Mouse (Mus musculus) megakaryocyte, embryonic 14.5 days (primary cell): ENCODE results near the gene Vmn1r183. TPM values are rescaled to one million over a fixed set of nuclear protein-coding genes. Genes with fewer than 3 reads are reported as not detected.

Experiments used
- H3K27me3 ChIP-seq: replicated peaks from 2 replicates; pipeline ENCODE3; 2012; ENCODE audit warnings: inconsistent platforms
- H3K36me3 ChIP-seq: replicated peaks from 2 replicates; pipeline ENCODE3; 2012; ENCODE audit warnings: low read length, inconsistent platforms, mixed read lengths
- H3K4me1 ChIP-seq: 2 replicates; pipeline ENCODE4 v1.6.1; 2012; ENCODE audit warnings: inconsistent platforms
- H3K4me3 ChIP-seq: replicated peaks from 2 replicates; pipeline ENCODE3; 2012; ENCODE audit warnings: moderate library complexity, mild to moderate bottlenecking, inconsistent platforms
- H3K9me3 ChIP-seq: 2 replicates; pipeline ENCODE4 v1.6.1; 2012; ENCODE audit warnings: inconsistent platforms
- FLI1 ChIP-seq: IDR thresholded peaks from 2 replicates; pipeline ENCODE4 v1.6.1; 2012; ENCODE audit warnings: low read length, inconsistent platforms, mixed read lengths
- GATA1 ChIP-seq: IDR thresholded peaks from 3 replicates; pipeline ENCODE4 v1.6.1; 2012; ENCODE audit warnings: mixed read lengths, low read length, inconsistent platforms, borderline replicate concordance
- polyA plus RNA-seq: library from polyadenylated mRNA; stranded (reverse); fragments of >175 nt; gene quantifications from 2 replicates; pipeline ENCODE4 v1.2.3, GENCODE M21; 2012; ENCODE audit warnings: low replicate concordance; ENCODE audit not compliant: insufficient read depth

Gene Vmn1r183
- polyA plus RNA-seq, 1 experiment, result not detected

DNA sequence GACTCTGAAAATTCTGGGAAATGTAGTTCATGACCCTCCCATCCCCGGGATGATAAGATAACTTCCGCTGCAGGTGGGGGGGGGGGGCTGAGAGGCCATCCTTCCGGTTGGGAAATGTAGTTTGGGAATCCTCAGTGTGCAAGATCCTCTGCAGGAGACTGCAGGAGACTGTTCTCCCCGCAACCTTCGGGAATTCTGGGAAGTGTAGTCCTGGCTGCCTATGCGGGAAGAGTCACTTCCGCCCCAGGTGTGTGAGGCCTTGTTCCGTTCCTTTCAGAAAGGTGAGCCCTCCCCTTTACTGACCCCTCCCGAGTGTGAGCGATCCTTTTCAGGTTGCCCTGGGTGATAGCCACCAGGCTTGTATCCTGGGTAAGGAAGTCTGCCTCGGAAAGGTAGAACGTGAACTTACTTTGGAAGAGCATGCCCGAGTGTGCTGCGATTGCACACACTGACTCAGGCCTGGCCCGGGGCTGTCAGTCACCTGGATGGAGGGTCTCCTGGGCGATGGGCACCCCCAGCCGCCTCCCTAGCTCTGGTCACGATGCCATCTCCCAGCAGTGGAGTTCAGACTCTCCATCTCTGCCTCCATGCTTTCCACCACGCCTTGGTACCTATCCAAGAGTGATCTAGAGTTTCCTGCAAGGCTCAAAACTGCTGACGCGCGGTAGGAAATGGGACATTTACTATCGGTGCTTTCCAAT lies 59.3 kb downstream of the Vmn1r183 start, which contains the start of gene Zfp112:
Gene Zfp112 (plus strand): TSS at position 159 of the 701 bp plus-strand sequence.
- H3K4me1 ChIP-seq, result no peaks in the 10 kb centered on the region
- H3K9me3 ChIP-seq, result peaks cover 60% of the 10 kb centered on the region
- TF ChIP-seq GATA1 (no peak), FLI1 (no peak)
- H3K27me3 ChIP-seq, result no peaks in the 10 kb centered on the region
- no peak within 1 kb of the TSS for H3K4me3 ChIP-seq
- H3K36me3 ChIP-seq, result peaks cover 39% of the 10 kb centered on the region

DNA sequence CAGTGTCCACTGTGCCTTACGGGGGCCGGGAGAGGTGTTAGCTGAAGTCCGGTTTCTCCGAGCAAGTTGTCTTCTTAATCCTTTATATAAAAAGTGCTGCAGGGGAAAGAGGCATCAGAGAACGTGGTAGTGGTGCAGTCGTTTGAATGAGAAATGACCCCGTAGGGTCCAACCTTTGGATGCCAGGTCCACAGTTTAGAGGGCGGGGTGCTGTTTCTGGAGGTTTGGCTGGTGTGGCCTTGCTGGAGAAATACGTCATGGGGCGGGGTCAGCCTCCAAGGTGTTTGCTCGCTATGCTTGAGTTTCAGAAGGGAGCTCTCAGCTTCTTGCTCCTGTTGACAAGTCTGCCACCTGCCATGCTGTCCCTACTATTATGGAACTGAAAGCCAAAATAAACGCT lies 59.9 kb downstream of the Vmn1r183 start:
- Histone ChIP-seq H3K4me1 (no peaks in the 10 kb centered on the region), H3K36me3 (peaks cover 32% of the 10 kb centered on the region), H3K4me3 (no peak overlapping the region), H3K9me3 (peaks cover 60% of the 10 kb centered on the region), H3K27me3 (no peaks in the 10 kb centered on the region)
- no peak for TF ChIP-seq FLI1
- TF ChIP-seq GATA1, result no peak

Other genes starting within 250 kb of the Vmn1r183 start
- gene Vmn1r175, start 242.6 kb upstream of the Vmn1r183 start, polyA plus RNA-seq, result not detected in 2 replicates
- not detected in 2 replicates for gene Vmn1r176, start 215.9 kb upstream of the Vmn1r183 start, polyA plus RNA-seq
- not detected in 2 replicates for gene Vmn1r177, start 186.8 kb upstream of the Vmn1r183 start, polyA plus RNA-seq
- 0.34 TPM in 1 of 2 replicates, not detected in the other for gene Vmn1r178, start 161.2 kb upstream of the Vmn1r183 start, polyA plus RNA-seq
- not detected in 2 replicates for gene Vmn1r179, start 126.3 kb upstream of the Vmn1r183 start, polyA plus RNA-seq
- gene Vmn1r180, start 102.6 kb upstream of the Vmn1r183 start, polyA plus RNA-seq, result not detected in 2 replicates
- not detected in 2 replicates for gene Vmn1r181, start 78.6 kb upstream of the Vmn1r183 start, polyA plus RNA-seq
- not detected in 2 replicates for gene V1rd19, start 51.6 kb upstream of the Vmn1r183 start, polyA plus RNA-seq
- gene Zfp180, start 28.7 kb downstream of the Vmn1r183 start, polyA plus RNA-seq, result 3.2 and 4.7 TPM in 2 replicates
- 0.16 TPM in 1 of 2 replicates, not detected in the other for gene Zfp112, start 59.1 kb downstream of the Vmn1r183 start, polyA plus RNA-seq
- gene Zfp235, start 80.9 kb downstream of the Vmn1r183 start, polyA plus RNA-seq, result 1.00 and 2.8 TPM in 2 replicates
- not detected in 2 replicates for gene Zfp114, start 121.8 kb downstream of the Vmn1r183 start, polyA plus RNA-seq
- 0.41 TPM in 1 of 2 replicates, not detected in the other for gene Zfp111, start 158.2 kb downstream of the Vmn1r183 start, polyA plus RNA-seq
- gene Zfp109, start 184.3 kb downstream of the Vmn1r183 start, polyA plus RNA-seq, result 0.27 TPM in 1 of 2 replicates, not detected in the other
- not detected in 2 replicates for gene Zfp108, start 201.5 kb downstream of the Vmn1r183 start, polyA plus RNA-seq
- gene Zfp93, start 217.2 kb downstream of the Vmn1r183 start, polyA plus RNA-seq, result 1.2 TPM in 1 of 2 replicates, not detected in the other
- gene Zfp61, start 248.0 kb downstream of the Vmn1r183 start, polyA plus RNA-seq, result 5.2 and 7.2 TPM in 2 replicates